Mouse (Mus musculus): ENCODE results near the gene Dhrs9. TPM values are rescaled to one million over a fixed set of nuclear protein-coding genes. Genes with fewer than 3 reads are reported as not detected.

The Dhrs9 gene
- total RNA-seq, 2 experiments from 2014 or later, result not detected

DNA sequence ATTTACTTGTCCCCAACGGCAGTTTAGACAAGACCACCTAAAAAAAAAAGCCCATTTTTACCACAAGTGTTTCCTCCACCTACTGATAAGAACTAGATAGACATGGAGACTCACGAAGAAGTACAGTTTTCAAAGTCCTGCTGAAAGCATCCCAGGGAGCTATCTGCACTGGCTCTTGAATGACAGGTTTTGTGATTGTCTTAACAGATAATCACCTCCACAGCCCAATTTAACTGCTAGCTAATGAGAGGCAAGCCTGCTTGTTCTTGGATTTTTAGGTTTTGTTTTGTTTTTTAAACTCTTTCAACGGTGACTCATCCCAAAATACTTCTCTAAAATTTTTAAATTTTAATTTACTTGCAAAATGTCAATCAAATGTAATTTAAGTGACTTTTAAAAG is 61.4 kb downstream of the Dhrs9 start:
- intact Hi-C loops (cut with DNase I), result no loop called here
- no peak overlapping the region for H3K27ac ChIP-seq
- TF ChIP-seq CTCF (IDR thresholded peaks at IDR 0.05), result no peak
- H3K4me3 ChIP-seq, result no peak overlapping the region
- no peak for DNase-seq

DNA sequence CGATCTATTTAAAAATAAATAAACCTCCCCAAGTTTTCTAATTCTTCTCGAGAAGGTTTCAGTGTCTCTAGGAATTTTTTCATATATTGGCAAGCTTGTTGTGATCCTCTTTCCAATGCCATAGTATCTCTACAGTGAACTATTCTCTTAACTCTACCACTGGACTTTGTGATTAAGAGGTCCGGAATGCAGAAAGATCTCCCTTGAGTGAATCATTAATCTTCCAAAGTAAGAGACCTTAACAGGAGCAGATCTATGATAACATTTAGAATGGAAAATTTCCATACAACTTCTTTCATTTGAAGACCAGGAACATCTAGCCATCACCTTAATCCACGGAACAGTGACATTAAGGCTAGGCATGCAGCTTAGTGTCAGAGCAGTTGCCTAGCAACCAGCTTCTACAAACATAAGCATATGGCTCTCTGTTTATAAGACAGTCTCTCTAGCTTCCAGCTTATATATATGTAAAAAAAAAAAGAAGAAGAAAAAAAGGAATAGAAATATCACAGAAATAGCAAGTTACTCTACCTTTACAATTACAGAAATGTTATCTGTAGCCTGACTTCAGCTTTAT is 65.7 kb downstream of the Dhrs9 start:
- Histone ChIP-seq H3K4me3 (no peak overlapping the region), H3K27ac (no peak overlapping the region)
- TF ChIP-seq CTCF (IDR thresholded peaks at IDR 0.05), result no peak
- DNase-seq, result no peak
- intact Hi-C loops (cut with DNase I), result no loop called here

DNA sequence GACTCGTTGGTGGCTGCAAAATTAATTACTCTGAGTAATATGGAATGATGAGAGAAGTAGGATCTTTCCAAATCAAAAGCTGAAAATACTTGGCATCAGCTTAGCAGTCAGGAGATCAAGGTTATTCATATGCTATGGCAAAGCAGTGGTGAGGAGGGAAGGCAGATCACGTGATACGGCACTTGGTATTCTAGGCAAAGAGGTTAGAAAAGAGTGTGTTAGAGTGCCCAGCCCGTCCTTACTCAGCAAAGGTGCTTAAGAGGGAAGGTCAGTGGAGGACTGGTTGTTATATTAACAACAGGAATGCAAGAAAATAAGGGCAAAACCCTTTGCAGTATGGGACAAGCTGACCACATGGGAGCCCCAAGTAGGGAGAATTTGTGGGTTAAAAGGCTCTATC is 68.3 kb downstream of the Dhrs9 start:
- intact Hi-C loops (cut with DNase I), result no loop called here
- no peak for DNase-seq
- TF ChIP-seq CTCF (IDR thresholded peaks at IDR 0.05), result no peak
- Histone ChIP-seq H3K27ac (no peak overlapping the region), H3K4me3 (no peak overlapping the region)

DNA sequence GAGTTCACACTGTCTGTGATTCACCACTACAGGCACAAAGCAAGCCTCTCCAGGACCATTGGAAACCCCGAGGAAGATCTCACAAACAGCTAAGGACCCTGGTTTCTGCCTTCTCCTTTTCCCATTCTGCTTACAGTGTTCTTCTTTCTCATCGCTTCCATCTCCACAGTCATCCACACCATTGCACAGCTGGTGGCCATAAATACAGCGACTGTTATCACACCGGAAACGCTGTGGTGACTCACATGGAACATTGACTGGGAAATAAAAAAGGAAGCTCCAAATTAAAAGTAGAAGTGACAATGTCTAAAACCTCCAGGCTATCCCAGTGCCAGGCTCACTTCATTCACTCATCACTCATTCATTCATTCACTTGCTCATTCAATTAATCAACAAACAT is 70.9 kb downstream of the Dhrs9 start:
- Histone ChIP-seq H3K27ac (no peak overlapping the region), H3K4me3 (no peak overlapping the region)
- intact Hi-C loops (cut with DNase I), result no loop called here
- no peak for DNase-seq
- TF ChIP-seq CTCF (IDR thresholded peaks at IDR 0.05), result no peak

Other genes with a start within 250 kb of the Dhrs9 start
- 1 to 10 TPM; 1.2 to 2.1 TPM for gene Nostrin, start 244.6 kb upstream of the Dhrs9 start, total RNA-seq (2021)
- under 1 TPM; 0.36 to 0.99 TPM for gene Spc25, start 174.3 kb upstream of the Dhrs9 start, total RNA-seq (2021)
- gene G6pc2, start 169.4 kb upstream of the Dhrs9 start, total RNA-seq (2021), result not detected
- not detected for gene Abcb11, start 37.8 kb upstream of the Dhrs9 start, total RNA-seq (2021)
- gene Lrp2, start 205.6 kb downstream of the Dhrs9 start, total RNA-seq (2021), result not detected